Mouse (Mus musculus) left cerebral cortex, postnatal 4 days (tissue): Measurements from ENCODE around the gene Olfr1047. TPM values are rescaled to one million over a fixed set of nuclear protein-coding genes. Genes with fewer than 3 reads are reported as not detected.
"Not testable (repeated sequence)": the region's sequence is repeated elsewhere in the genome, so short reads cannot be mapped to it uniquely, and the experiment has no call there.

Experiments
- DNase-seq: peaks from one replicate; pipeline ENCODE4 v3.0.0-alpha.2; 2022
- intact Hi-C: fragments of 180-260 bp; cut with DNase I; formaldehyde crosslinking; loops from one replicate; pipeline ENCODE4 v1.15.1; 2025
- total RNA-seq, 2 experiments: library from RNA; stranded (reverse); gene quantifications; 2 replicates each; pipeline ENCODE4 v1.2.3; 2021

The Olfr1047 gene
- total RNA-seq, result not detected

- intact Hi-C loops, result no loop called here
- no peak for DNase-seq
Measured at GRCm38 (mm10) chr2:86231301-86231700, at the start of gene Olfr1047. TSS of gene Olfr1047 (minus strand) at chr2:86231401.

DNA sequence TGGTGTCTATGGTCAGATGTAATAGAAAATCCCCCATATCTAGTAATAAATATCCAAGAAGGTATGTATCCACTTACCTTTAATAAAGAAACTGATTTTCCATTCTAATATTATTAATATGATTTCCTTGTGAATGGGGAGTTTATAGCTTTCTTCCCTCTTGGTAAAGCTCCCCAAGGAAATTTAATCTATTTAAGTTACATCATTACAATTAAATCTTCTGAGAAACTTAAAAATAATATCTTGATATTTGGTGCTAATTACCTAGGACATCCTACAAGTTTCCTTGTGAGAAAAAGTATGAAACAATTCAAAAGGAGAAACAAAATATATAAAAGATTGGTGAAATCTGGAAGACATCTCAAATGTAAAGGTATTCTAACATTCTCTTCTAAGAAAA lies 47.8 kb upstream of the Olfr1047 start, which contains the start of gene Olfr1051:
TSS of gene Olfr1051 (minus strand) at position 101 of the 400 bp plus-strand sequence.
- DNase-seq, intact Hi-C loops: not testable (repeated sequence)

GRCm38 (mm10) chr2:86258228-86258627 lies 27.0 kb upstream of the Olfr1047 start, which contains the start of gene Olfr1049:
TSS of gene Olfr1049 (minus strand) at chr2:86258328.
- DNase-seq, intact Hi-C loops: not testable (repeated sequence)

GRCm38 (mm10) chr2:86240189-86240588 lies 9.0 kb upstream of the Olfr1047 start, which contains the start of gene Olfr1048:
TSS of gene Olfr1048 (minus strand) at chr2:86240289.
- intact Hi-C loops, result no loop called here
- no peak for DNase-seq

- DNase-seq, result no peak
- intact Hi-C loops, result no loop called here
Measured at GRCm38 (mm10) chr2:86219214-86219613, 12.0 kb downstream of the Olfr1047 start, which contains the start of gene Olfr1046. TSS of gene Olfr1046 (minus strand) at chr2:86219314.

DNA sequence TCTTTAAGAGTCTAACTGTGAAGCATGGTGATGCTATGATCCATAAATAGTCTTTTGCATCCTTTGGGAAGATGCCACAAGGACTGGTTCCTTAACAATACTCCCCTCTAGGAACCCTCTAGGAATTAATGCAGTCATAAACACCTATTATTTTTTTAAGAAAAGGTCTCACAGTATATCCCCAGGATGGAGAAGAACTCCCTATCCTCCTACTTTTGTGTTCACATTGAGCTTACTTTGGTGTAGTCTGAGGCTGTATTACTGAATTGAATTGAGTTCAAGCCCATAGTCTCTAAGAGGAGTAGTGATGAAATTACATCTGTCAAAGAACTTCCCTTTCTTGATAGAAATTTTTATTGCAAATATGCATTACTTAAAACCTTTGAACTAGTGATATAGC lies 28.3 kb downstream of the Olfr1047 start, which contains the start of gene Olfr1045:
TSS of gene Olfr1045 (minus strand) at position 101 of the 400 bp plus-strand sequence.
- no peak for DNase-seq
- intact Hi-C loops, result no loop called here

- no peak for DNase-seq
- intact Hi-C loops, result no loop called here
Measured at GRCm38 (mm10) chr2:86195863-86196262, 35.3 kb downstream of the Olfr1047 start.

GRCm38 (mm10) chr2:86185583-86185982 lies 45.6 kb downstream of the Olfr1047 start, which contains the start of gene Olfr52:
TSS of gene Olfr52 (minus strand) at chr2:86185683.
- intact Hi-C loops, result no loop called here
- no peak for DNase-seq

GRCm38 (mm10) chr2:86179950-86180349 lies 51.3 kb downstream of the Olfr1047 start:
- intact Hi-C loops, result no loop called here
- DNase-seq, result no peak

DNA sequence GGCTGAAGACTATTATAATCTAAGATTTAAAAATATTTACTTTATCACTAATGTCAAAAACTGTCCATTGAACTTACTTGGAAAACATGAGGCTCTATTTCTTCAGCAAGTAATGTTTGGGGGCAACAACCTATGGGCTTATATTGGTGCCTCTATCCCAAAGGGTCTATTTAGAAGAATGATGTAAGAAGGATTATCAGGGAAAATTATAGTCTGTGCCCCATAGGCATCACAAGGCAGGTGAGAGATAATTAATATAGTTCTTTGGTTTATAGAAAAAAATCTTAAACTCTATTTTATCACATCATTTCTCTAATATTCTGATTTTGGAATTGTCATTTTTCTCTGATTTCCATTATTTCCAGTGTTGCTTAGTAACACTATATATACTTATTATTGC lies 53.5 kb downstream of the Olfr1047 start, which contains the start of gene Olfr1044:
TSS of gene Olfr1044 (minus strand) at position 101 of the 400 bp plus-strand sequence.
- intact Hi-C loops, result no loop called here
- DNase-seq, result no peak

Other genes starting within 250 kb of the Olfr1047 start
- not detected for gene Olfr1031, start 241.1 kb downstream of the Olfr1047 start, total RNA-seq
- gene Olfr1032, start 225.9 kb downstream of the Olfr1047 start, total RNA-seq, result not detected
- not detected for gene Olfr1033, start 210.8 kb downstream of the Olfr1047 start, total RNA-seq
- not detected for gene Olfr1034, start 185.5 kb downstream of the Olfr1047 start, total RNA-seq
- not detected for gene Olfr1036, start 157.4 kb downstream of the Olfr1047 start, total RNA-seq
- gene Olfr1037, start 144.0 kb downstream of the Olfr1047 start, total RNA-seq, result not detected
- not detected for gene Olfr1039, start 95.5 kb downstream of the Olfr1047 start, total RNA-seq
- not detected for gene Olfr1040, start 84.7 kb downstream of the Olfr1047 start, total RNA-seq
- not detected for gene Olfr1042, start 69.6 kb downstream of the Olfr1047 start, total RNA-seq
- not detected for gene Olfr1043, start 63.9 kb downstream of the Olfr1047 start, total RNA-seq
- gene Olfr1044, start 53.6 kb downstream of the Olfr1047 start, total RNA-seq, result not detected
- gene Olfr52, start 45.7 kb downstream of the Olfr1047 start, total RNA-seq, result not detected
- gene Olfr1045, start 28.4 kb downstream of the Olfr1047 start, total RNA-seq, result not detected
- not detected for gene Olfr1046, start 12.1 kb downstream of the Olfr1047 start, total RNA-seq
- not detected for gene Olfr1048, start 8.9 kb upstream of the Olfr1047 start, total RNA-seq
- gene Olfr1049, start 26.9 kb upstream of the Olfr1047 start, total RNA-seq, result not detected
- not detected for gene Olfr1051, start 47.7 kb upstream of the Olfr1047 start, total RNA-seq
- gene Olfr1052, start 61.1 kb upstream of the Olfr1047 start, total RNA-seq, result not detected
- not detected for gene Olfr1053, start 83.9 kb upstream of the Olfr1047 start, total RNA-seq
- not detected for gene Olfr1054, start 104.0 kb upstream of the Olfr1047 start, total RNA-seq
- not detected for gene Olfr1055, start 118.9 kb upstream of the Olfr1047 start, total RNA-seq
- not detected for gene Olfr1056, start 131.1 kb upstream of the Olfr1047 start, total RNA-seq
- gene Olfr1057, start 147.0 kb upstream of the Olfr1047 start, total RNA-seq, result not detected
- gene Olfr1058, start 157.2 kb upstream of the Olfr1047 start, total RNA-seq, result not detected
- gene Olfr1061, start 182.6 kb upstream of the Olfr1047 start, total RNA-seq, result not detected
- not detected for gene Olfr1062, start 195.3 kb upstream of the Olfr1047 start, total RNA-seq
- gene Olfr1065, start 219.2 kb upstream of the Olfr1047 start, total RNA-seq, result not detected
- not detected for gene Olfr1066, start 224.9 kb upstream of the Olfr1047 start, total RNA-seq